Mouse (Mus musculus) liver, embryonic 11.5 days (tissue): Measurements from ENCODE around the gene Xcr1. TPM values are rescaled to one million over a fixed set of nuclear protein-coding genes. Genes with fewer than 3 reads are reported as not detected.

Experiments used
- ATAC-seq: fragments of 200-750 bp; cut with Nextera tagmentation; replicated peaks from 2 replicates; pipeline ENCODE4 v1.8.0; 2017; ENCODE audit warnings: moderate number of reproducible peaks, mild to moderate bottlenecking, moderate TSS enrichment, moderate library complexity; ENCODE audit not compliant: low FRiP score
- DNase-seq: peaks from one replicate; pipeline ENCODE4 v3.0.0-alpha.2; 2017; ENCODE audit warnings: low spot score
- H3K27ac ChIP-seq: fragments of 300-500 bp; sonication (generic); 2 replicates; pipeline ENCODE4 v1.5.1; 2014; ENCODE audit warnings: mild to moderate bottlenecking, low read depth, low read length, control low read depth
- H3K27me3 ChIP-seq: fragments of 300-500 bp; sonication (generic); replicated peaks from 2 replicates; pipeline ENCODE4 v1.6.1; 2014; ENCODE audit warnings: low read length, mixed read lengths; ENCODE audit not compliant: control insufficient read depth, insufficient read depth
- H3K36me3 ChIP-seq: fragments of 300-500 bp; sonication (generic); 2 replicates; pipeline ENCODE4 v1.6.1; 2014; ENCODE audit warnings: mild to moderate bottlenecking, low read length, moderate library complexity, mixed read lengths; ENCODE audit not compliant: control insufficient read depth, insufficient read depth
- H3K4me1 ChIP-seq: fragments of 300-500 bp; sonication (generic); replicated peaks from 2 replicates; pipeline ENCODE4 v1.6.1; 2014; ENCODE audit warnings: low read length, mixed read lengths; ENCODE audit not compliant: control insufficient read depth, insufficient read depth
- H3K4me2 ChIP-seq: fragments of 300-500 bp; sonication (generic); 2 replicates; pipeline ENCODE4 v1.6.1; 2014; ENCODE audit warnings: mild to moderate bottlenecking, control low read depth, moderate library complexity
- H3K4me3 ChIP-seq: fragments of 300-500 bp; sonication (generic); 2 replicates; pipeline ENCODE4 v1.5.1; 2014; ENCODE audit warnings: low read depth, low read length, control low read depth
- H3K9ac ChIP-seq: fragments of 300-500 bp; sonication (generic); 2 replicates; pipeline ENCODE4 v1.6.1; 2014; ENCODE audit warnings: low read depth, low read length, control low read depth
- H3K9me3 ChIP-seq: fragments of 300-500 bp; sonication (generic); 2 replicates; pipeline ENCODE4 v1.6.1; 2016; ENCODE audit warnings: low read length, inconsistent platforms, mixed read lengths; ENCODE audit not compliant: control insufficient read depth
- WGBS: fragments of 180-500 bp; shearing (Covaris S2); extraction: QIAGEN DNeasy Blood & Tissue Kit; methylation state at CpG from one replicate; pipeline ENCODE4 v1.1.7; 2014; 5-methylcytosine and 5-hydroxymethylcytosine counted together
- polyA plus RNA-seq: library from polyadenylated mRNA; unstranded; fragments of >200 nt; fragmentation: Nextera tagmentation; extraction: Ambion mirVana; gene quantifications from 2 replicates; pipeline ENCODE4 v1.2.1, GENCODE M21; 2014

Gene Xcr1
- polyA plus RNA-seq: not detected in 2 replicates

- DNase-seq (no peak), ATAC-seq (no peak)
- H3K4me1 ChIP-seq: no peaks in the 10 kb centered on the region
- H3K9me3 ChIP-seq: no peaks in the 10 kb centered on the region
- no peak within 1 kb of the TSS for H3K9ac ChIP-seq
- no peaks in the 10 kb centered on the region for H3K27me3 ChIP-seq
- no peak within 1 kb of the TSS for H3K27ac ChIP-seq
- no peak within 1 kb of the TSS for H3K4me3 ChIP-seq
- H3K4me2 ChIP-seq: no peak within 1 kb of the TSS
- H3K36me3 ChIP-seq: no peaks in the 10 kb centered on the region
- 83% methylated on average over 9 of the region's 9 CpGs for WGBS
These were observed at the start of gene Xcr1 for GRCm38 (mm10) chr9:123861929-123862328. Xcr1 (minus strand) TSS chr9:123862029.

- no peaks in the 10 kb centered on the region for H3K4me1 ChIP-seq
- H3K36me3 ChIP-seq: no peaks in the 10 kb centered on the region
- H3K4me3 ChIP-seq: no peak overlapping the region
- H3K9me3 ChIP-seq: no peaks in the 10 kb centered on the region
- H3K9ac ChIP-seq: no peak overlapping the region
- DNase-seq (no peak), ATAC-seq (no peak)
- H3K27ac ChIP-seq: no peak overlapping the region
- no peaks in the 10 kb centered on the region for H3K27me3 ChIP-seq
- 53% methylated on average over 4 of the region's 4 CpGs for WGBS
- H3K4me2 ChIP-seq: no peak overlapping the region
These were observed 10.2 kb upstream of the Xcr1 start for GRCm38 (mm10) chr9:123872049-123872448.

GRCm38 (mm10) chr9:123869167-123869784 lies 7.4 kb upstream of the Xcr1 start:
- DNase-seq (no peak), ATAC-seq (no peak)
- H3K36me3 ChIP-seq: no peaks in the 10 kb centered on the region
- H3K9ac ChIP-seq: no peak overlapping the region
- H3K27me3 ChIP-seq: no peaks in the 10 kb centered on the region
- 59% methylated on average over 4 of the region's 6 CpGs for WGBS
- no peaks in the 10 kb centered on the region for H3K4me1 ChIP-seq
- H3K4me2 ChIP-seq: no peak overlapping the region
- no peaks in the 10 kb centered on the region for H3K9me3 ChIP-seq
- H3K4me3 ChIP-seq: no peak overlapping the region
- no peak overlapping the region for H3K27ac ChIP-seq

GRCm38 (mm10) chr9:123863641-123864040 lies 1.8 kb upstream of the Xcr1 start:
- H3K4me1 ChIP-seq: no peaks in the 10 kb centered on the region
- no peak for ATAC-seq
- no peak for DNase-seq
- no peak overlapping the region for H3K4me3 ChIP-seq
- H3K9me3 ChIP-seq: no peaks in the 10 kb centered on the region
- no peak overlapping the region for H3K27ac ChIP-seq
- no peak overlapping the region for H3K9ac ChIP-seq
- whole genome bisulfite sequencing: 90% methylated on average over 1 of the region's 1 CpGs
- H3K27me3 ChIP-seq: no peaks in the 10 kb centered on the region
- H3K4me2 ChIP-seq: no peak overlapping the region
- no peaks in the 10 kb centered on the region for H3K36me3 ChIP-seq

- no peak overlapping the region for H3K4me3 ChIP-seq
- no peaks in the 10 kb centered on the region for H3K9me3 ChIP-seq
- no peak for ATAC-seq
- H3K27me3 ChIP-seq: no peaks in the 10 kb centered on the region
- no peaks in the 10 kb centered on the region for H3K36me3 ChIP-seq
- no peak overlapping the region for H3K4me2 ChIP-seq
- WGBS: 76% methylated on average over 1 of the region's 1 CpGs
- no peak overlapping the region for H3K9ac ChIP-seq
- no peak for DNase-seq
- H3K4me1 ChIP-seq: no peaks in the 10 kb centered on the region
- H3K27ac ChIP-seq: no peak overlapping the region
These were observed 1.2 kb upstream of the Xcr1 start for GRCm38 (mm10) chr9:123862895-123863616.

GRCm38 (mm10) chr9:123856836-123857235 lies 5.0 kb downstream of the Xcr1 start:
- Histone ChIP-seq H3K9ac (no peak overlapping the region), H3K4me2 (no peak overlapping the region), H3K27me3 (no peaks in the 10 kb centered on the region), H3K36me3 (no peaks in the 10 kb centered on the region), H3K9me3 (no peaks in the 10 kb centered on the region), H3K4me1 (0 out of 2 replicates have a peak, but pooled peaks cover 3% of the 10 kb centered on the region), H3K27ac (no peak overlapping the region), H3K4me3 (no peak overlapping the region)
- 77% methylated on average over 2 of the region's 2 CpGs for WGBS
- DNase-seq (no peak), ATAC-seq (no peak)

GRCm38 (mm10) chr9:123852449-123853390 lies 9.1 kb downstream of the Xcr1 start:
- Histone ChIP-seq H3K27me3 (no peaks in the 10 kb centered on the region), H3K4me2 (peak overlapping the region; percentile 76), H3K4me1 (peaks cover 11% of the 10 kb centered on the region), H3K9me3 (no peaks in the 10 kb centered on the region), H3K27ac (peak overlapping the region; percentile 53; the same call in 1 of the 2 replicates), H3K4me3 (peak overlapping the region; percentile 45), H3K9ac (peak overlapping the region; percentile 58), H3K36me3 (no peaks in the 10 kb centered on the region)
- DNase-seq (no peak), ATAC-seq (no peak; the same call in 1 of the 2 replicates)
- 60% methylated on average over 5 of the region's 5 CpGs for WGBS

GRCm38 (mm10) chr9:123851713-123852448 lies 9.9 kb downstream of the Xcr1 start, which contains the start of gene Fyco1:
Fyco1 (minus strand) TSS chr9:123851899.
- Histone ChIP-seq H3K27me3 (no peaks in the 10 kb centered on the region), H3K36me3 (no peaks in the 10 kb centered on the region), H3K9me3 (no peaks in the 10 kb centered on the region), H3K4me2 (peak within 1 kb of the TSS; percentile 88), H3K27ac (peak within 1 kb of the TSS; percentile 88), H3K4me1 (peaks cover 11% of the 10 kb centered on the region), H3K9ac (peak within 1 kb of the TSS; percentile 93), H3K4me3 (peak within 1 kb of the TSS; percentile 90)
- WGBS: under 1% methylated on average over 47 of the region's 47 CpGs
- ATAC-seq (peak; percentile 95), DNase-seq (peak; percentile 89)
